Mouse (Mus musculus): ENCODE results near the gene Atp9a.

Gene Atp9a

DNA sequence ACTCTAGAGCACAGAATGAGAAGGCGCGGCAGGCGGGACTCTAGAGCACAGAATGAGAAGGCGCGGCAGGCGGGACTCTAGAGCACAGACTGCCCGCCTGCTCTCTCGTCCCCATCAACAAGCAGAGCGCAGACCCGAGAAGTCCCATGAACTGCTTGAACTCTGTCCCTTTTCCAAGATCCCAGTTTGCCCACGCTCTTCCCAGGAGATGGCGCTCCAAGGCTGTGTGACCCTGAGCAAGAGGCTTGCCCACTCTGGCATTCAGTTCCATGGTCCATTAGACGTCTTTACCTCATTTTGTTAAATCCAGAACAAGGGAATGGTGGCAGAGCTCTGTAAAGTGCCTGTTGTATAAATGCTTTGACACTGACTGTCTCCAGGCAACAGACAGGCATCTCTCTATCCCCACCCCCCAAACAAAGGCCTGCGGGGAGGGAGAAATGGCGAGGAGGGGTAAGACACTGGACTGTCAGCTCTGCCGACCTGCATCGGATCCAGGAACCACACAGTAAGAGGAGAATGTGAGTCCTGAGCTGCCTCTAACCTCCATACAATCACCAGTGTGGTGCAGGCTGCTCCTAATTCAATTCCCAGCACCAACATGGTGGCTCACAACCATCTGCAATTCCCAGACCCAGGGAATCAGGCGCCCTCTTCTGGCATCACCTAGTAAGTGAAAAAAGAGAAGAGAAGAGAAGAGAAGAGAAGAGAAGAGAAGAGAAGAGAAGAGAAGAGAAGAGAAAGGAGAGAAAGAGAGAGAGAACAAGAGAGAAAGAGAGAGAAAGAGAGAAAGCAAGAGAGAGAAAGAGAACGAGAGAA, 62.6 kb downstream of the Atp9a start:
- DNase-seq, result peak; percentile 73

DNA sequence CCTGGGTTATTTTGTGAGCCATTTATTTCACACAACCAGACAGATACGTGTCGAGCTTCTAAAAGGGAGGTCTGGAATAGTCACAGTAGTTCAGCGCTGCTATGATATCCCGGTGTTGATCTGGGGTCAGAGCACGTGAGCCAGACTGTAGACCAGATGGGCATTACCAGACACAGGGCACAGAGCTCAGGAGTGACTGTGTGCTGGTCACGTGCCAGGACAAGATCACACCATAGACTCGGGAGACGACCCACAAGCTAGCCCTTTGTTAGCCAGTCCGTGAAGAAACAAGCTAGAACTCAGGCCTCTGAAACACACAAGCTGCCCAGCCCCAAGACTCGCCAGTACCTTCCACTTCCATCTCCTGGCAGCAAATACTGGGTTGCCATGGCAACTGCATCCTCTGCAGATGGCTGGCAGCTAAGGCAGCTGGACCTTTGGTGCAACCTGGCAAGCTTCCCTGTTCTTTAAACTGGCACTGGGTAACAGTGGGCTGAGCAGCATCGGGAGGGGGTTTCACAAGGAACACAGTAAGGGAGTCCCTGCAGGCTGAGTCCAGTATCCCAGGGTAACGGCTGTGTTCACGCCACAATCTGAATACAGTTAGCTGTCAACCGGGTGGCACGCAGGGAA, 63.4 kb downstream of the Atp9a start:
- DNase-seq, result peak; percentile 92

- DNase-seq, result peak; percentile 94
These were observed 64.6 kb downstream of the Atp9a start for GRCm38 (mm10) chr2:168677650-168678049.

DNA sequence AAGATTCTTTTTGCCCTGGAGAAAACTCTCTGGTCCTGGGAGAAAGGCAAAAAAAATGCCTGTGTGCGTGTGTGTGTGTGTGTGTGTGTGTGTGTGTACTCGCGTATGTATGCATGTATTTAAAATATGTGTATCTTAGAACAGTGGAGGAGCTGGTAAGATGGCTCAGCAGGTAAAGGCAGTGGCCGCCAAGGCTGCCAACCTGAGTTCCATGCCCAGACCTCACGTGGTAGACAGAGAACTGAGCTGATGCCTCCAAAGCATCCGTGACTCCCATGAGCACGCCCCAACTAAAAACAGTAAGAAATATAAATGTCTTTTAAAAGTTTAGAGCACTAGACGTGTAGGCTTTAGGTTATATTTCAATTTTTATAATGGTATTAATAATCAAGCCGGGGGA, 70.5 kb downstream of the Atp9a start:
- no peak for DNase-seq

GRCm38 (mm10) chr2:168670241-168670640, 72.0 kb downstream of the Atp9a start:
- no peak for DNase-seq

DNA sequence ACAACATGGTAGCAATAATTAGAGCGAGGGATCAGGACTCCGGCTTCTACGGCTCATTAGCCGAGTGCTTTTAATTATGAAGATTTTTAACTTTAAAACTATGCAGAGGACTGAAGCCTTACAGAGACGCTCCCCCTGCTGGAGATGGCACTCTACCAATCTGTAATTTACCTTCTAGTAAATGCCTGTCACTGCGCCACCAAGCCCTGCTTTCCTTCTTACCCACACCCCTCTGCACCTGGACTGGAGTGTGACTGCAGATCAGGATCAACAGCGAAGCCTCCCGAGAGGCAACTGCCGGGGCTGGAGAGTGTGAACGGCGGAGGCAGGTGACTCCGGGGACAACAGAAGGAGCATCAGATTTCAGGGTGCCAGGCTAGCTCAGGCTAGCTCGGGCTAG, 72.4 kb downstream of the Atp9a start:
- DNase-seq, result no peak

GRCm38 (mm10) chr2:168667745-168668144, 74.5 kb downstream of the Atp9a start:
- DNase-seq, result no peak

DNA sequence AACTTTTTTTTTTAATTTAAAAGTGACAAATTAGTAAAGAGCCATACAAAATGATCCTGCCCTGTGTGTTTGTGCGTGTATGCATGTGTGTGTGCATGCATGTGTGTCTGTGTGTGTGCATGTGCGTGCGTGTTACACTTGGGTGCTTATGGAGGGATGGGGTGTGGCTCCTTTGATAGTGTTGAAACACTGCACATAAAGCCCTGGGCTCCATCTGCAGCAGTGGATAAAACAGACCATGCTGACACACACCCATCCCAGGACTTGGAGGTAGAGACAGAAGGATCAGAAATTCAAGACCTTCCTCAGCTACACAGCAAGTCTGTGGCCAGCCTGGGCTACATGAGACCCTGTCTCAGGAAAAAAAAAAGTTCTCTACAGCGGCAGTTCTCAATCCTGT, 76.5 kb downstream of the Atp9a start:
- no peak for DNase-seq

- no peak for DNase-seq
These were observed 78.5 kb downstream of the Atp9a start for GRCm38 (mm10) chr2:168663716-168664115.

- no peak for DNase-seq
These were observed 79.0 kb downstream of the Atp9a start for GRCm38 (mm10) chr2:168663216-168663615.

DNA sequence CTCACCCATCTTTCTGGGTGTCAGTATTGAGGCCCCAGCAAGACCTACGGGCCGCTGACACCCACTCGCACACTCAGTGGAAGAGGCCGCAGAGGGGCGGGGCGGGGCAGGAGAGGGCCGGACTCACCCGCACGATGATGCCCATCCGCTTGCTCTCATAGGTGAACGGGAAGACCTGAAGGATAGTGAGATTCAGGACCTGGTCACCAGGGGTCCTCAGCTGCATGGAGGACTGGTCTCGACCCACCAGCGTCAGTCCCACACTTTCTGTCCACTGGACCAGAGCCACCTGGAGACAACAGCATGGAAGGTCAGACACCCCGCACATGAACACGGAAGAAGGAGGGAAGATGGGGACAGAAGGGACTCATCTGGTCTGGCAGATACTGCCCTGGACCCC, 80.4 kb downstream of the Atp9a start:
- no peak for DNase-seq

GRCm38 (mm10) chr2:168660344-168660743, 81.9 kb downstream of the Atp9a start:
- DNase-seq, result no peak

DNA sequence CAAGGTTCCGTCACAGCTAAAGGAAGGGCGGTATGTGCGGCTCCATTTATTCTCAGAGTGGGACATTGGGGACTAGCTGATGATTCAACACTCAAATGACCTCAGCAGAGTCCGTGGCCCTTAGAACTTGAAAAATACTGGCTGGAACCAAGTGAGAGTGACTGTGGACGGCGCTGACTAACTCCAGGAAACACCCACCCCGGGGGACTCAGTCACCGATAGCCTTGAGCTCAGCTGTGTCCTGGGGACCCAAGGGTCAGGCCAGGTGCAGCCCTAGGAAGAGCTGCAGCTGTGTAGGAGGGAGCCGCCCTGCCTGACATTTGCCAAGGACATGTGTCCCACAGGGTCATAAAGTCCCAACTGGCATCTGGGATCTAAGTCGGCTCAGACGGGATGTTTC, 83.7 kb downstream of the Atp9a start:
- DNase-seq, result no peak

DNA sequence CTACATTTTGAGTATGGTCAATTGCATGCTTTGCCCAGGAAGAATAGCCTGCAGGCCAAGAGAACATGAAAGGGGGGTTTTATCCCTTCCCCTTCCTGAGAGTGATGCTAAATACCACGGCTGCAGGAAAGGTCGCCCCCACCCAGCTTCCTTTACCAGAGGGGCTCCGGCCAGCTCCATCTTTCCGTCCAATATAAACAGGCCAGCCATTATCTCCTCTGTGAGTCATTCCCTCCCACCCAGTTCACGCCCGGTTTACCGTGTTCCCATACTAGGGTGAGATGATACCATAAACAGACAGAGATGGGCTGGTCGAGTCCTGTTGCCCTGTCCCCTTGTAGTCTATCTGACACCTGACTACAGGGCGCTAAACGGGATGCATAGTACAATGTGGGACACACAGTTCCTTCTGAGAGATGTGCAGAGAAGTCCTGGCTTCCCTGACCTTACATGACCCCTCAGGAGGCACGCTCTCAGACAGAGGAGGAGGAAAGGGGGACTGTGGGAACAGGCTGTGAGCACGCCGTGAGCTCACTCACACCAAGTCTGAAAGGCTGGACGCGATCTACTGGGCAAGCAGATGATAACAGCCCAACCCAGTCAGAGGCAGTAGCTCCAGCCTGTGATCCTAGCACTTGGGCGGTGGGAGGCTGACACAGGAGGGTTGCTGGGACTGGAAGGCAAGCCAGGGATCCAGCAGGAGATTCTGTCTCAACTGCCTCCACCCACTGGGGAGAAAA, 85.5 kb downstream of the Atp9a start:
- DNase-seq, result no peak

DNA sequence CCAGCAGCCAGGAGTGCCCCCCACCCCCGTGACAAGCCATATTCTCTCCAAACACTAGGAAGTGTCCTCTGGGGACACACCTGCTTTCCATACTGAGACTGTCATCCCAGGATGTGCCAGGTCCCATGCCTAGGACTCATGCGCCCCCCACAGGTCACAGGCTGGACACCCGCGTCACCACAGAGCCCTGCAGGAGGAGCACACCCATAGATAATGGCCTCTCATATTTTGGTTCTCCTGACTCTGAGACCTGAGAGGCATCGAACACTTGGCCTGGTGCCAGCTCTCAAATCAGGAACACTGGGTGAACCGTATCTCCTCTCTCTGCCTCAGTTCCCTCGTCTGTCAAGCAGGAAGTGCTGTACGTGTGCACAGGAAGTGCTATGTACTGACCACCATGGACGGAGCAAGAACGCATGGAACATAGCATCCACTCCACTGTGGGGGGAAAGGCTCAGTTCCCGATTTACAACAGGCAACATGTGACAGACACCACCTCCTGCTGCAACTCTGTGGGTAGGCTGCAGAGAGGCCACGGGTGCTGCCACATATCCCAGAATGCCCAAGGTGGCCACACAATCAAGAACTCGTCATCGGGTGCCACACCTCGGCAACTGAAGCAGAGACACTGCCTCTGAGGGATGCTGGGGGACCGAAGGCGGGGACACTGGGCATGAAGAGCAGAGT, 87.1 kb downstream of the Atp9a start:
- DNase-seq, result peak; percentile 46

DNA sequence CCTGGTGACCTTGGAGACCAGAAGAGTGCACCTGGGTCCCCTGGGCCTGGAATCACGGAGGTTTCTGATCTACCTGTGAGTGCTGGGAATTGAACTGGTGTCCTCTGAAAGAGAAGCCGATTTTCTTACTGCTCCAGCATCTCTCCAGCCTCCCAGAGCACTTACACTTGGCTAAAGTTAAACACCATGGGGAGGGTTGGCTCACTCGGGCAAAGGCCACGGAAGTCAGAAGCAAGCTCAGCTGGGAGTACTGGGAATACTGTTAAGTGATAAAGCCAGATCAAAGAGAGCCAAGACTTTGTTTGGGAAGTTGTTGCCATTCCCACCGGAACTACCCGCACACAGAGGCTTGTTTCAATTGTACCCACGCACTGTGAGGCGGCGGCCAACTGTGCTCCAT, 87.7 kb downstream of the Atp9a start:
- DNase-seq, result no peak

- DNase-seq, result no peak
These were observed 90.5 kb downstream of the Atp9a start for GRCm38 (mm10) chr2:168651757-168652156.

DNA sequence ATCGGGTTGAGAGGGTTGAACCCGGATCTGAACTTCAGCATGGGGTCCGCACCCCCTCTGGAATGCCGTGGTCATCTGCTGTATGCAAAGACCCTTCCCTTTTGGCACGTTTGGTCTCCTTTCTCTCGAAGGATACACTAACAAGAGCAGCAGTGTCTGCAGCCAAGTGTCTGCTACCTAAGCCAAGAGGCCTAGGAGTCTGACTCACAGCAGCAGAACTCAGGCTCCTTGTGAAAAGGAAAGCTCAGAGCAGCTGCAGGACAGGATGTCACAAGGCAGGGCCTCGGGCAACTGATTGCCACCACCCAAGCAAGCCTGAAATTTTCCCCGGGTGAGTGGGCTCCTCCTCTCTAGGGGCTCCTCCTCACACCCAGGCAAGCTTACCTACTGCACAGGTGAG, 94.0 kb downstream of the Atp9a start:
- no peak for DNase-seq

- no peak for DNase-seq
These were observed 97.4 kb downstream of the Atp9a start for GRCm38 (mm10) chr2:168644855-168645254.

- DNase-seq, result no peak
These were observed 98.6 kb downstream of the Atp9a start for GRCm38 (mm10) chr2:168643524-168644177.

- DNase-seq, result no peak
These were observed 100.0 kb downstream of the Atp9a start for GRCm38 (mm10) chr2:168642187-168642586.

DNA sequence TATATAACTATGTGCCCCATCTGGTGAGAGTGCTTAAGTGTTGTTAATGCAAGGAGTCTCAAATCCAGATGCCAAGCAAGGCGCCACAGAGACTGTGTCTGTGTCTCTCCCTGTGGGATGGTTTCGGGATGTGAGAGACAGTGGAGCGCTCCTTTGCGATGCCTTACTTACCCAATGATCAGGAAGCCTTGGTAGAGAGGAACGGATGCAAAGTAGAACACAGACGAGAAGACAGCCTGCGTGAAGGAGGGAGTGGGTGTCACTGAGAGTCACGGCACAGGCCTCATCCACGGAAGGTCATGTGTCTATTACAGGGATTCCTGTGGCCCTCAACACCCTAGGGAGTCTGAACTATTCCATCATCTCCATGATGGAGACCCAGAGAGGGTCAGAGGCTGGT, 101.7 kb downstream of the Atp9a start:
- no peak for DNase-seq

GRCm38 (mm10) chr2:168634881-168635280, 107.3 kb downstream of the Atp9a start:
- DNase-seq, result no peak

Measured in cerebellum, adult 9-10 months (tissue).